Mouse (Mus musculus) 3134 (cell line): ENCODE results near the gene Snrpb2.

Experiments used
- DNase-seq: peaks from one replicate; pipeline ENCODE4 v3.0.0-alpha.2; 2011; ENCODE audit warnings: low spot score; ENCODE audit not compliant: insufficient read length; ENCODE audit errors: extremely low read depth

The Snrpb2 gene

DNA sequence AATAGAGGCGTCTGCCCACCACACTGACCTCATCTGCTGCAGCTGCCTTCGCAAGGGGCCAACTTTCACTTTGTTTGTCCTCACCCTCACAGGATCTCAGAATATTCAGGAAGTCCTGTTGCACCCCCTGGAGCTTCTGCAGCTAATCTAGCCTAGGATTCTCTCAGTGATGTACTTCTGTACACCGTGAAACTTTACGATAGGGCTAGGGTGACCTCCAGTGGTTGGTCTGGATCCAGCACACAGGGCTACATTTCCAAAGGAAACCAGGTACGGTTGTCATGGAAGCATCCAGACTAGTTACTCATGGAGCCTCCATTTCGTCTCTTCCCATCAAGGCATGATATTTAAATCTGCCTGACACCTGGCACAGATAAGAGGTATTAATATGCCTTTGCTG, 30.9 kb downstream of the Snrpb2 start:
- peak; percentile 7 for DNase-seq

DNA sequence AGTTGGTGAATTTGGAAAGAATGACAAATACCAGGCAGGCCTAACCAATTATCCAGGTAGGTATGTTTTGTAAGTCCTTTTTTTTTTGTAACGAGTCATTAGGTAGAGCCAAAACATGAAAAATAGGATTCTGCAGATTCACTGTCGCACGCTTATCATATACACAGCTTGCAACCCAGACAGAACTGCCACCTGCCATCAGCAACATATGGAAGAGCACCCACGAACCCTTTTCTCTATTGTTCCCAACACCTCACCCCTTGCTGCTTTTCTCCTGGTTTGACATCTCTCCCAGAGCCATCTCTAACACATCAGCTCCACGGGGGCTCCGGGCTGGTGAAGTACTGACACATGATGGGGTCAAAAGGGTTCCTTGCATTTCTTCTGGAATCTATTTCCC, 31.9 kb downstream of the Snrpb2 start:
- DNase-seq, result no peak

DNA sequence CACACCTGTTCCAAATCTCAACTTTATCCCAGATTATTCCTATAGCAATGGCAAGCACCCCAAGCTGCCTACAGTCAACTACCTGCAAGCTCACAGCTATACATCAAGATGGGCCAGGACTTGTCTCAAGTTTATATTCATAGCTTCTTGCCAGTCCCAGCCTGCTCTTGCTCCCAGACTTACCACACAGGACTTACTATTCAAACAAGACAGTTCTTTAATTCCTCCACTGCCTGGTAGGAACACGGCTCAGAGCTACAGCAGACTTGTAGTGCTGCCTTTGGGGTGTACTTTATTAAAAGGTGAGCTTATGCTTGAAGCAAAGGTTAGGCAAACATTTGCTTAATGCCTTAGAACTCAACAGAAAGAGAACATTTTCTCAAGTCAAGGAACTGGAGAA, 34.3 kb downstream of the Snrpb2 start:
- DNase-seq, result no peak

DNA sequence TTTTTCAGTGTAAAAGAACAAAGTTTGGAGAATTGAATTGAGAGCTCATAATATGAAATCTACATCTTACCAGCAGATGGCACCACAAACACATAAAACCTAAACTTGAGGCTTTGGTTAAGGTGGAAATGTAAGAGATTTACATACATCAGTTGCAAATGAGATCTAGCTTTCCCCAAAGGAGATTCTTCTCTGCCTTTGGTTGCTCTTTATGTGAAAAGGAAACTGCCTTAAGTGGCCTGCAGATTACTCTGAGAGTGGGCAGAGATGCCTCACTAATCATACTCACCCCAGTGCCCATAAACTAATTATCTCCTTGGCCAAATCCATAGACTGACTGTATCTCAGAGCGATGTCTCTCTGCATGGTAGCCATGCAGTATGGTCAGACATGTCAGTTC, 51.0 kb downstream of the Snrpb2 start:
- no peak for DNase-seq

DNA sequence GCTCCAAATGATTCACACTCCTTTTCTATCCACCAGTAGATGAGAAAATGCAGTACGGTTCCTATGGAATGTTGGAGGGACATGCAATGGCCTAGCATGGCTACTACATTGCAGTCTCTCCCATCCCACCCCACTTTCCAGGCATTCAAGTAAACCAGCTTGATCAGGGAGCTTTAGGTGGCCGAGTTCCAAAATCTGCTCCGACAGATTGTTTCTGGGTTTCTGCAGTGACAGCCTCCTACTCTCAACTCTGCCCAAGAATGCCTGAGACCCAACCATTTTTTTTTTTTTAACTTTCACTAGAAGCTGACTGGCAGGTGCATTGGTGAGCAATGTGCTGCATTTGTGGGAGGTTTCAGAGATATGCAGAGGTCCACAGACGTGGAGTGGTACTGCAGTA, 51.9 kb downstream of the Snrpb2 start:
- no peak for DNase-seq

DNA sequence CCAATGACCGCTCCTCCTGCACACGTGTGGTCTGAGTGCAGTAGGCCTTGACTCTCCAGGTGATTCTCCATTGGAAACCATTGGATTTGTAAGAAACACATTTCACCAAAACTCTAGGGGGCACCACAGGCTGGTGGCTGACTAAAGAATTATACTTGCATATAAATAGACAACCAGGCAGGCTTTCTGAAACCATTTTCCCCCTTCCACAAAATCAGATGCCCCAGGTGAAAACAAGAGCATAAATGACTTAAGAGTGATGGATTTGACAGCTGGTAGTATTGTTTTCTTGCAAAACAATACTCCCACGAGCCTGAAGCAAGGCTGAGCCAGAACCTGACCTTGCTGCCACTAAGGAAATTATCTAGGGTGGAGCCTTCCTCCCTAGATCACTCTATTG, 54.6 kb downstream of the Snrpb2 start:
- no peak for DNase-seq

DNA sequence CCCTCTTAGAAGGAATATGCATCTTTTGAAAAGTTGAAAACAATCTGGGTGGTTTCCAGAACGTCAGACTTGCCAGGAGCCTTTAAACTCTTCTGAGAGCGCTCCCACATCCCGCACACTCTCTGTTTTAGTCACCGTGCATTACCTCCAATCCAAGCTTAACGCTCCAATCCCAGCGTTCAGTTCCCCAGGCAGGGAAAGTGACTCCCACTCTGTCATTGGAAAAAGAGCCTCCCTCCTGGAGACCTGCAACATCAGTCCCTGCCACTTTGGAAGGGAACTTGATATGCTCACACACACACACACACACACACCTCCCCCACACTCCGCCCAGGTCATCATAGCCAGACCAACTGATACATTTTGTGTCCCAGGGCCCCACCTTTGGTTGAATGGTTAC, 55.4 kb downstream of the Snrpb2 start:
- no peak for DNase-seq
